Mouse (Mus musculus) kidney, postnatal 4 days (tissue): Measurements from ENCODE around the gene Tnrc18.
"Not testable (repeated sequence)": the region's sequence is repeated elsewhere in the genome, so short reads cannot be mapped to it uniquely, and the experiment has no call there.

ENCODE experiments used
- DNase-seq, 2 experiments: peaks; one replicate each; pipeline ENCODE4 v3.0.0; 2021; ENCODE audit warnings: mixed read lengths in 2 of 2

The Tnrc18 gene

GRCm38 (mm10) chr5:142817524-142818434 lies at the start of gene Tnrc18:
Tnrc18 (minus strand) TSS chr5:142817662.
- peak; percentile 100 for DNase-seq

GRCm38 (mm10) chr5:142857763-142858229 lies 40.3 kb upstream of the Tnrc18 start:
- no peak for DNase-seq

GRCm38 (mm10) chr5:142856408-142856807 lies 38.9 kb upstream of the Tnrc18 start:
- DNase-seq: no peak

DNA sequence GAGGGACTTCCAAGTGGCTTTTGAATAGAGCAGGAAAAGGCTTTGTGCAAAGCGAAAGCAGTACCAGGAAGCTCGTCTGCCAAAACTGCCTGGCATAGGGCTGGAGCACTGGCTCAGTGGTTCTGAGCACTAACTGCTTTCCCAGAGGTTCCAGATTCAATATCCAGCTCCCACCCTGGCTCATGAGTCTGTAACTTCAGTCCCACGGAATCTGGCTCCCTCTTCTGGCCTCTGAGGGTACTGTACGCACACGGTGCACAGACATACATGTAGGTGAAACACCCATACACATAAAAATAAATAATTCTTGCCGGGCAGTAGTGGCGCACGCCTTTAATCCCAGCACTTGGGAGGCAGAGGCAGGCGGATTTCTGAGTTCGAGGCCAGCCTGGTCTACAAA lies 37.4 kb upstream of the Tnrc18 start:
- DNase-seq: peak; percentile 70 to 76

DNA sequence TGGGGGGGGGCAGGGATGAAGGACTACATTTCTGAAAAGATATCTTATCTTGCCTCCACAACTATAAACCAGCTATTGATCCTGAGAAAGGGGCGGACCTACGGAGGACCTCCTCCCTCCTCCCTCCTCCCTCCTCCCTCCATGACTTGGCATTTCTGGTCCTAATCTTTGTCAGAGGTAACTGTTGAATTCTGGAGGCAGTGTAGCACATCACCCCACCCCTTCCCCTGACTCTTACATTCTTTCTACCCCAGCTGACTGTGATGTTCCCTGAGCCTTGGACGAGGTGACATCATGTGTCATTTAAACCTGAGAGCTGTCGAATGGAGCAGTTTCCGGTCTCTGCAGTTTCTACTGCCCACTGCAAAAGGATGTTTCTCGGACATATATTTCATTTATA lies 36.1 kb upstream of the Tnrc18 start:
- no peak for DNase-seq

GRCm38 (mm10) chr5:142851681-142852049 lies 34.2 kb upstream of the Tnrc18 start:
- no peak for DNase-seq

DNA sequence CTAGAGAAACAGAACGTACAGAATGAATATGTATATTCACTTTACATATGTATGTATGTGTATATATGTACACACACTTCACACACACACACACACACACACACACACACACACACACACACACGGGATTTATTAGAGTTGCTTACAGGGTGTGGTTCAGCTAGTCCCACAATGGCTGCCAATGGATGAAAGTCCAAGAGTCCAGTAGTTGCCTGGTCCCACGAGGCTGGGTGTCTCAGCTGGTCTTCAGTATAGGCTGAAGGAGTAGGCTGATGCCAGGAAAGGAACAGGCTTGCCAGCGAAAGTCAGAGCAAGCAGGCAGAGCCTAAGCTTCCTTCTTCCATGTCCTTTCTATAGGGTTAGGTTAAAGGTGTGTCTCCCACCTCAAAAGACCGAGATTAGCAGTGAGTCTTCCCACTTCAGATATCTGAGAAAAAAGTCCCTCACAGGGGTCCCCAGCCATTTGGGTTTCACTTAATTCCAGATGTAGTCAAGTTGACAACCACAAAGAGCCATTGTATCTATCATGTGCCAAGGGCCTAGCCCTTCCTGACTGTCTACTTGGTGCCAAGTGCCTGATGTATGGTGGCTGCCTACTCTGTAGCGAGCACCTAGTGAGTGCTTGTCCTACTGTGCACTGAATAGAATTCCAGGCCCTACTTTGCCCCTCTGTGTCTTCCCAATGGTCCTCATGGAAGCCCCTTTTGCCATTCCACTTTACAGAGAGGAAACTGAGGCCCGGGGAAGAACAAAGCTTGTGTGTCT lies 33.6 kb upstream of the Tnrc18 start:
- no peak for DNase-seq

DNA sequence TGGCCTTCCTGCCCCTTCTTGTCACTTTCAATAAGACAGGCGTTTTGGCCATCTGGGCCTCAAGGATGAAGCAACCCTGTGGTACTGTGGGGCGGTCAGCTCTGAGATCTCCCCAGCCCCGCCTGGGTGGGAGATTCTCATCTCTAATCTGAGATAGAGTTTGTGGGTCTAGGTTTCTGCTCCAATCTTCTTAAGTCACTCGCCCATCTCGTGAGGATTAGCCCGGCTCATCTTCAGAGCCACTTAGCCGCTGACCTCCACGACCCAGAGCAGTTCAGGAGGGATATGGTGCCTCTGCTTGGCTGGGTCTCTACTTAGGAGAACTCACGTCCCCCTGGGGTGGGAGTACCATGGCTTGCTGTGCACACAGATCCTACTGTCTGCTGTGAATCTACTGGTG lies 33.0 kb upstream of the Tnrc18 start:
- no peak for DNase-seq

- DNase-seq: no peak
Measured at GRCm38 (mm10) chr5:142848911-142849310, 31.4 kb upstream of the Tnrc18 start.

GRCm38 (mm10) chr5:142848149-142848548 lies 30.7 kb upstream of the Tnrc18 start:
- DNase-seq: no peak

GRCm38 (mm10) chr5:142844467-142844866 lies 27.0 kb upstream of the Tnrc18 start:
- DNase-seq: peak; percentile 47 to 52

GRCm38 (mm10) chr5:142842137-142842642 lies 24.7 kb upstream of the Tnrc18 start:
- peak; percentile 65 to 66 for DNase-seq

DNA sequence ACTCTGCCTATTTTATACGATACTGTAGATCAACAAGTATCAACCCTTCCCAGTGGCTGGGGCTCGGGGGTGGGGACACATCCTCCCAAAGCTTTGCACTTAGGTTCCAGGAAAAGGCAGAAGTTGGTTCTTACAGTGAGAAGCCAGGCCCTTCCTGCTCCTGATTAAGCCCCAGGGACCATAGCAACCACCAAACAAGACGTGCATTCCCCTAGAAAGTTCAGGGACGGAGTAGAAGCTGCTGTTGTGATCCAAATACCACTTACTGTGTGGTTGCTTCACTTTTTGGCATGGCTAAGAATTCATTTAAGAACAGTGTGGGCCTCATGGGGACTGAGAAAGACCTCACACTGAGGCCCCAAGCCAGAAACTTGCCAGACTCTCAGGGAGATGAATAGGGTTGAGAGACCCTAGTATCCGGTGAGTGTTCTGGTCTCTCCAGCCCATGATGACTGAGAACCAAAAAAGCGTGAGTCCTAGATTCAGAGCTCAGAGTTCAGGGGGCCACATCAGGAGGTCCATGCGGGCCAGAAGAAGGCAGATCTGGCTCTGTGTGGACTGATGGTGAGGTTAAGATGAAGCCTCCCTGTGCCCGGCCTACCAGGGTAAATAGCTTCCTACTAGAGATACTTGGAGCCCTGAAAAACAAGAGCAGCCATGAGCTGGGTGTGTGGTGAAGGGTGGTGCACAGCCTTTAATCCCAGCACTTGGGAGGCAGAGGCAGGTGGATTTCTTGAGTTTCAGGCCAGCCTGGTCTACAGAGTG lies 24.1 kb upstream of the Tnrc18 start:
- DNase-seq: peak; percentile 30 to 45

DNA sequence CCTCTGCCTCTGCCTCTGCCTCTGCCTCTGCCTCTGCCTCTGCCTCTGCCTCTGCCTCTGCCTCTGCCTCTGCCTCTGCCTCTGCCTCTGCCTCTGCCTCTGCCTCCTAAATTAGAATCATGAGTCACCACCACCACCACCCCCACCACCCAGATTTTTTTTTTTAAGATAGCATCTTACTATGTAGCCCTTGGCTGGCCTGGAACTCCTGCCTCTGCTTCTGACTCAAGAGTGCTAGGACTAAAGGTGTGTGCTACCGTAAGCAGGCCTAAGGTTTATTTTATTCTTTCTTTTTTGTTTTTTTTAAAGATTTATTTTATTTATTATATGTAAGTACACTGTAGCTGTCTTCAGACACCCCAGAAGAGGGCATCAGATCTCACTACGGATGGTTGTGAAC lies 20.0 kb upstream of the Tnrc18 start:
- not testable (repeated sequence) for DNase-seq

DNA sequence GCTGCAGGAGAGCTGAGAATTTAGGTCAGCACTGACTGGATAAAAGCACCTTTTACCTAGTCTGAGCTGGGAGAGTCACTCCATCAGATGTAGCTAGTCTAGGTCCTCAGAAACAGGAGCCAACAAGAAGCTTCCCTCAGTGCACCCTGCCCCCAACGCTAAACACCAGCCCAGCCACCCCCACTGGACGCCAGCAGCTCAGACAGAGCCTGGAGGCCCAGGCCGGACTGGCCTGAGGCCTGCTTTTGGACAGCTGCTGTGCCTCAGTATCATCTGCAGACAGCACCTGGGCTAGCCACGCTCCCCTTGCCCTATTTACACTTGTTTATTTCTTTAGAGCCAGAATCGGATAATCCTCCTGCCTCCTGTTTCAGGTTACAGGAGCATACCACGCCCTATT lies 19.4 kb upstream of the Tnrc18 start:
- no peak for DNase-seq

DNA sequence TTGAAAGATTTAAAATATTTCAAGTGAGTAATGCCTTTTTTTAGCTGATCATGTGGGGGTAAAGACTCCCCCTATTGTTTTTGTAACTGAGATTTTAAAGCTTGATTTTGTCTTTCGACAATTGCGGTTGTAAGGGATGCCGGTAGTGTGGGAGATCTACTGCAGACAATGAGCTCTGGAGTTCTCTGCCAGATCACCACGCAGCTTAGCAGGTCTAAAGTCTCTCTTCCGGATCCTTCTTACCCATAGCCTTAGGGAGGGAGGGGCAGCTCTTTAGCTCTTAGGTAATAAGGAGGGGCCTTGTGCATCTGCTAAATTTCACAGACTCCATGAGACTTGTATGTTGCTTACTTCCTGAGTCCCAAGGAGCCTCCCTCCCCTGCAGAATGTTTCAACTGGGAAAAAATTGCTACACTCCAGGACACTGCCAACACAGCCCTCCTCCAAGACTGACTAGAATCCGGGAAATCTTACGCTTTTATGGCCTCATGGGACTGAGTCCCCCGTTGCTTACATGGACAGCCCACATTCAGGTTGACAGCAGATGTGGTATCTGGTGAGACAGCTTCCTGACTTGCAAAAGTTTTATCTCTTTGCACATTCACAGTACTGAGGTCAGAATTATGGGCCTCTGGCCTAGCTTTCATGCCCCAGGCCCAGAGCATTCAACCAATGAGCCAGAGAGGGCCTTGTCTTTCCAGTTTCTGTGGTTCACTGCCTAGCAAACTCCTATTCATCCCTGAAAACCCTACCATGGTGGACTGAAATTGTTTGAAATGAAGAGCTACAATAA lies 16.4 kb upstream of the Tnrc18 start:
- no peak for DNase-seq

GRCm38 (mm10) chr5:142826131-142826530 lies 8.7 kb upstream of the Tnrc18 start:
- peak in 1 of 2 experiments; percentile 23 for DNase-seq

DNA sequence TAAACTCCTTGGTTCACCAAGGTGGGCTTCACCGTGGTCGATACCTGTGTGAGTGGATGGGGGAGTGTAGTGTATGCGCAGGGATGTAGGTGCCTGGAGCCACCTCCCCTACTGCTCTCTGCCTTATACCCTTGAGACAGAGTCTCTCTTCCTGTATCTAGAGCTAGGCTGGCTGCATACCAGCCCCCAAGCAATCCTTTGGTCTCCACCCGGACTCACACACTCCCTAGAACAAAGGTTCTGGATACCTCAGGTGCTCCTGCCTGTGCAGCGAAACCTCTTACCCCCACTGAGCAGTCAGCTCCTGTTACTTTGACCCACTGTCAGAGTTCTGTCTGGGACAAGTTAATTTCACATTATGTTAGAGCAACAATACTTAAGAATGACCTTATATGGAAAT lies 8.2 kb upstream of the Tnrc18 start:
- peak in 1 of 2 experiments; percentile 38 for DNase-seq

DNA sequence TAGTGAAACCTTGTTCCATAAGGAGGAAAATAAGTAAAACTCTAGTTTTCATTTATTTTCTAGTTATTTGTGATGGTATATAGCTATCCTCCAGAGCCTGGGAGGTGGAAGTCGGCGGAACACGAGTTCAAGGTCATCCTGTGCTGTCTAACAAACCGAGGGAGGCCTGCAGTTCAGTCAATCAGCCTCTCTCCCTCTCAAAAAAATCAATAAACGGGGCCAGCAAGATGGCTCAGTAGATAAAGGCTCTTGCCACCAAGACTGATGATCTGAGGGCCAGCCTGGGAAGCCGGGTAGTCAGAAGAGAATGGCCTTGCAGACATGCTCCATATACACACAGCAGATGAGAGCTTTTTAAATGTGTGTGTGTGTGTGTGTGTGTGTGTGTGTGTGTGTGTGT lies 6.6 kb upstream of the Tnrc18 start:
- DNase-seq: no peak

DNA sequence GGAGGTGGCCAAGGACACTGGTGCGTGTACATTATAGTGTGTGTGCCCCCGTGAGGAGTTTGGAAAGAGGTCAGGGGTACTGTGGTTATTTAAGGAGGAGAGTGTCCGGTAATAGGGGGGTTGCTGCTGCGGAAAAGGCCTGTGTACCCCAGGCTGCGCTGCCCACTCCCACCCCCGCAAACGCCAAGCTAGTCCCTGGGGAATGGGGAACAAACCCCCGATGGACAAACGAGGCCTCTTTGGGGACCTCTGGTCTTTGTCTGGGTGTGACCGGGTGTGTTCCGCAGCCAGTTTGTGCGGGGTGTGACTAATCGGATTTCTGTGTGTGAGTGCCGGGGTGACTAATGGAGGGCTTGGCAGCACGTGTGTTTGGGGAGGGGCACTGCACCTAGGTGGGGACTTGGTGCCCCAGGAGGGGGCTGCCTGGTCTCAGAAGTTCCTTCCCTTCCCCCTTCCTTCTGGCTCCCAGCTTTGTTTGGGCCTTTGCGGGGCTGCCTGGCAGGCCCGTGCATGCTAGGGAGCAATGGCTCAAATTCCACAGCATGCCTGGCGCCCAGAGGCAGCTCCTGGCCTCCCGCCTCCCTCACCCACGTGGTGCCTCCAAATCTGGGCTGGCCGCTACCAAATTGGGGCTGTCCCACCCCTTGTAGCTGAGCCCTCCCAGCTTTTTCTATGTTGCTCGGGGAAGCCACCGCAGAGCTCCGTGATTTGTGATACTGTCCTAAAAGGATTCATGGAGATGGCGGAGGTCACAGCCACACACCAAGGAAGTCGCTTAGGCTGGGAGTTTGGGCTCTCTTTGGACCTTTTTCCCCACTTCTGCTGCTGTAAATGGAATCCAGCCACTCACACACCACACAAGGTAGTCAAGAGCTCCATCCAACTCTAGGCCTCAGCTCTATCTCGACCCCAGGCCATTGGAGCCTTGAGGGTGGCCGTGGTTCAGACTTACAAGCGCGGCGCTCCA lies 5.9 kb upstream of the Tnrc18 start:
- peak; percentile 90 to 94 for DNase-seq
